Mouse (Mus musculus) limb, embryonic 13.5 days (tissue): ENCODE data around the gene Ptprt. TPM values are rescaled to one million over a fixed set of nuclear protein-coding genes. Genes with fewer than 3 reads are reported as not detected.

Experiments
- ATAC-seq: fragments of 200-750 bp; cut with Nextera tagmentation; 2 replicates; pipeline ENCODE4 v1.8.0; 2017; ENCODE audit warnings: low read depth, moderate number of reproducible peaks, moderate TSS enrichment; ENCODE audit not compliant: low FRiP score
- H3K27ac ChIP-seq: fragments of 300-500 bp; sonication (generic); 2 replicates; pipeline ENCODE4 v1.5.1; 2015; ENCODE audit warnings: inconsistent platforms, mild to moderate bottlenecking, moderate library complexity
- H3K27me3 ChIP-seq: fragments of 300-500 bp; sonication (generic); 2 replicates; pipeline ENCODE4 v1.6.1; 2015; ENCODE audit warnings: mild to moderate bottlenecking, inconsistent platforms
- H3K36me3 ChIP-seq: fragments of 300-500 bp; sonication (generic); 2 replicates; pipeline ENCODE4 v1.6.1; 2015; ENCODE audit warnings: inconsistent platforms, mild to moderate bottlenecking, moderate library complexity
- H3K4me1 ChIP-seq: fragments of 300-500 bp; sonication (generic); 2 replicates; pipeline ENCODE4 v1.6.1; 2015; ENCODE audit warnings: inconsistent platforms
- H3K4me2 ChIP-seq: fragments of 300-500 bp; sonication (generic); replicated peaks from 2 replicates; pipeline ENCODE4 v1.6.1; 2015; ENCODE audit warnings: inconsistent platforms, mild to moderate bottlenecking, moderate library complexity
- H3K4me3 ChIP-seq: fragments of 300-500 bp; sonication (generic); 2 replicates; pipeline ENCODE4 v1.5.1; 2015; ENCODE audit warnings: moderate library complexity, mild to moderate bottlenecking, inconsistent platforms
- H3K9ac ChIP-seq: fragments of 300-500 bp; sonication (generic); 2 replicates; pipeline ENCODE4 v1.6.1; 2015; ENCODE audit warnings: mild to moderate bottlenecking, inconsistent platforms
- H3K9me3 ChIP-seq: fragments of 300-500 bp; sonication (generic); 2 replicates; pipeline ENCODE4 v1.6.1; 2016; ENCODE audit warnings: inconsistent platforms
- WGBS: fragments of 180-500 bp; shearing (Covaris S2); methylation state at CpG from one replicate; pipeline ENCODE4 v1.1.7; 2015; 5-methylcytosine and 5-hydroxymethylcytosine counted together
- polyA plus RNA-seq: library from polyadenylated mRNA; unstranded; fragments of >200 nt; fragmentation: Nextera tagmentation; extraction: Ambion mirVana; gene quantifications from 2 replicates; pipeline ENCODE4 v1.2.1, GENCODE M21; 2015

The Ptprt gene
- polyA plus RNA-seq, 1 experiment from 2014 or later, result 2.6 TPM

DNA sequence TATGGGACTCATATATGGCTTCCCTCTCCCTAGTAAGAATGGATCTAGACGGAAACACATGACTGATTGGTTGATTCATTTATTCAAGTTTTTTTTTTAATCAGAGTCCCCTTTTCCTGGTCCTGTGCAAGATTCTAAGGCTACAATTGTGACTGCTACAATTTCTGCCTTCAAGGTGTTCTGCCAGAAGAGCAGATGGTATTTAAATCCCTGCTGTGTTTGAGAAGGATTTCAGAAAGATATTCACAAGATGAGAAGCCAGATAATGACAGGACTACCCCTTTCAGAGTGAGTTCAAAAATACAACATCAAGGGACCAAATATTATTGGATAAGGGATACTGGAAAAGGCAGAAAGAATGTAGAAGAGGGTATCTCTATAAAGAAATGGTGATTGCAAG lies 802.6 kb downstream of the Ptprt start:
- Histone ChIP-seq H3K4me2 (no peak overlapping the region), H3K27ac (no peak overlapping the region), H3K27me3 (no peaks in the 10 kb centered on the region), H3K9ac (no peak overlapping the region), H3K9me3 (no peaks in the 10 kb centered on the region), H3K4me1 (no peaks in the 10 kb centered on the region), H3K36me3 (no peaks in the 10 kb centered on the region), H3K4me3 (no peak overlapping the region)
- no peak for ATAC-seq
- WGBS, result 66% methylated on average over 1 of the region's 1 CpGs

DNA sequence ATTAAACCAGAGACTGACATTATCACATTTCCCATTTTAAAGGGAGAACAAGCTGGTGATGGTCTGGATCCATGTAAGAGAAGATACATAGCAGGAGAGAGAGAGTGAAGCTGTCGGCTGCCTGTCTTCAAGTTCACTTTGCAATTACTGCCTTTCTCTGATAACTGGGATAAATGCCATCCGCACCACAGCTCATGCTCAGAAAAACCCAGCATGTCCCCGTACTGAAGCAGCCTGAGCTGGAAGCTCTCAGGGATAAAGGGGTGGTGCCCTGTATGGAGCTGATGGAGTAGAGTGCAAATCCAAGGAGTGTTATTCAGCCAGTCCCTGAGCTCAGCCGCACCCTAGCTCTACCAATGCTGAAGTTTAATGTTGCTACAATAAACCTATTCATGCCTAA lies 825.9 kb downstream of the Ptprt start:
- Histone ChIP-seq H3K9me3 (no peaks in the 10 kb centered on the region), H3K27ac (no peak overlapping the region), H3K4me3 (no peak overlapping the region), H3K27me3 (no peaks in the 10 kb centered on the region), H3K4me2 (no peak overlapping the region), H3K4me1 (no peaks in the 10 kb centered on the region), H3K36me3 (no peaks in the 10 kb centered on the region), H3K9ac (no peak overlapping the region)
- WGBS, result 85% methylated on average over 4 of the region's 4 CpGs
- ATAC-seq, result no peak

DNA sequence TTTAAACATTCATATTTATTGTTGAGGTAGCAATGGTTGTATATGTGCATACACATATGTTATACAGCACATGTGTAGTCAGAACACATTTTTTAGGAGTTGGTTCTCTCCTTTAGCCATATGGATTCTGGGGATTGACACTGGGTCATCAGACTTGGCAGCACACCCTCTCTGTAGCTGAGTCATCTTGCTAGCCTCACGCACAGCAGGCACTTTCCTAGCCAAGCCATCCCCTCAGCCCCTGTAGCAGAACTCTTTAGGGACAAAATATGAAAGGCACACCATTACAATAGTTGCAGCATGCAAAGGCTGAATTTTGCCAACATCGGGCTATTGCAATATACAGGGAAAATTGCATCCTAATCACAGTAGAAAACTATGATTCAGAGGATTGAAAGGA lies 827.1 kb downstream of the Ptprt start:
- Histone ChIP-seq H3K4me1 (no peaks in the 10 kb centered on the region), H3K36me3 (no peaks in the 10 kb centered on the region), H3K9me3 (no peaks in the 10 kb centered on the region), H3K27me3 (no peaks in the 10 kb centered on the region), H3K9ac (no peak overlapping the region), H3K4me3 (no peak overlapping the region), H3K4me2 (no peak overlapping the region), H3K27ac (no peak overlapping the region)
- ATAC-seq, result no peak
- WGBS, result 82% methylated on average over 2 of the region's 2 CpGs

DNA sequence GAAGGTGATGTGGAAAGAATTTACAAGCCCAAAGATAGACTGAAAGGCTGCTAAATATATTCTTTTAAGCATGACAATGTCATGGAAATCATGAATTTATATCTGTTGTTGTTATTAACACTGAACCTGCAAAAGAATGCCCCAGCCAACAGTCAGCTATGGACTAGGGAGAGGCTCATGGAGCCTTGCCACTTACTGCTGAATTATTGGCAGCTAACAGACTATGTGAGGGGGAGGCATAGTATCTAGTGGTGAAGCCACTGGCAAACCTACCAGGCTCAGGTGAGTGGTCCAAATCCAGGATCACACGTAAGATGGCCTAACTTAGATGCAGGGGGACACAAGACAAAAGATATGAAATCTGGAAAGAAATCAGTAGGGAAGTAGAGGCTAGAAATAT lies 847.6 kb downstream of the Ptprt start:
- 91% methylated on average over 1 of the region's 1 CpGs for WGBS

DNA sequence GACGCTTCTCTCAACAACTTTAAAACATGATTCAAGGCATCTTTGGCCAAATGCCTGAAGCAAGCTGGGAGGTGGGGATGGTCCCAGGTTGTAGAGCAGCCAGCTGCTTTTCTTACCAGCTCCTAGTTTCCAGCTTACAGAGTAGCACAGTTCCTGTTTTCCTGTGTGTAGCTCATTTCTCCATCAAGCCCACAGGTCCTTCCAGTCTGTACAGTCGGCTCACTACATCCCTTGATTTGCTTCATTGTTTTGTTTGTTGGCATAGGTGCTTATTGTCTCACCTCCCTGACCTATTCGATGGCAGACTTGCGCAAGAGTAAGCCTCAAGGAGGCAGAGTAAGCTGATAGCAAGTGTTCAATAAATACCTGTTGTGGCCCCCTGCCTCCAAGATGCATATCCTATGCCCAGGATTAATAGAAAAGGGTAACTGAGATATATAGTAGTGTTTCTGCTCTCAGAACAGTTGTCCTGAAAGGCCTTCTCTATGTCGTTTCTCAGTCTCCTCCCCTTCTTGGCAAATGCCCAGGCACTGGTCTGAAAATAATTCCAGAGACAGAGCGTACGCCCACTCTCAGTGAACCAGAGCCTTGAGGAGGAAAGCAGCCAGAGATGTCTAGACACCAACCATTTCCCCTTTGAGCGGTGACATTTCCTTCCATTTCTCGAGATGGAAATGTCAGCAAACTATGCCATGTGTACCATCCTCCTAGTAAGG lies 852.7 kb downstream of the Ptprt start:
- Histone ChIP-seq H3K4me1 (peaks cover 7% of the 10 kb centered on the region), H3K36me3 (no peaks in the 10 kb centered on the region), H3K9ac (no peak overlapping the region), H3K27me3 (no peaks in the 10 kb centered on the region), H3K4me2 (no peak overlapping the region), H3K27ac (no peak overlapping the region), H3K9me3 (no peaks in the 10 kb centered on the region), H3K4me3 (no peak overlapping the region)
- WGBS, result 74% methylated on average over 9 of the region's 9 CpGs
- ATAC-seq, result no peak

More for the DNA sequence above, 847.6 kb downstream of the Ptprt start:
- no peak overlapping the region for H3K27ac ChIP-seq
- no peaks in the 10 kb centered on the region for H3K27me3 ChIP-seq
- peaks cover 3% of the 10 kb centered on the region for H3K4me1 ChIP-seq
- H3K4me3 ChIP-seq, result no peak overlapping the region
- no peak for ATAC-seq
- H3K4me2 ChIP-seq, result no peak overlapping the region
- H3K36me3 ChIP-seq, result no peaks in the 10 kb centered on the region
- no peak overlapping the region for H3K9ac ChIP-seq
- no peaks in the 10 kb centered on the region for H3K9me3 ChIP-seq

DNA sequence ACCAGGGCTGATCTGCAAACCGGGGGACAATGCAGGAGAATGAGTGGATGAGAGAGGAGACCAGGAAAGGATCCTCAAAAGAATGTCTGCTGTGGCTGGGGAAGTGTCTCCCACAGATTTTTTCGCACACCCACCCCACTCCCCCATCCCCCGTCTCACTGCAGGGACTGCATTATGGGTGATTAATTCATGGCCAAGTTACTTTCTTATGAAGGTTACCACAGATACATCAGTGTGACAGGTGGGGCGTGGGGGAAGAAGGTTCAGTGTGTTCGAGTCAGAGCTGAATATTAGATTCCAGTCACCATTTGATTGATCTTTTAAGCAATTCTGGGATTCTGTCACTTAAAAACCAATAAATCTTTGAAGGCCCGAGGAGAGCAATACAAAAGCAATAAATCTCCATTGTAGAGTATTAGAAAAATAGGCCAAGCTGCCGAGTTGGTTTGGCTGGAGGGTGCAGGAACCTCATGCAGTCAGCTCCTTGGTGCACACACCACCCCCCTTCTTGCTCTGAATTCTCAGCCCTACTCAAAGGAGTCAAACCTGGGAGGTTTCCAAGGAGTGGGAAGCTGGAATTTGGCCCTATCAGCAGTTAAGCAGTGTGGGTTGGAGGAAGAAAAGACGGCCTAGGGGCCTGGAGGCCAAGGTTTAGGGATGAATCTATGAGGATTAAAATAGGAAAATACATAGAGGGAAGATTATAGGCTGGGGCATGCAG lies 854.5 kb downstream of the Ptprt start:
- no peak for ATAC-seq
- no peak overlapping the region for H3K4me2 ChIP-seq
- H3K27me3 ChIP-seq, result no peaks in the 10 kb centered on the region
- H3K4me1 ChIP-seq, result peaks cover 7% of the 10 kb centered on the region
- H3K9me3 ChIP-seq, result no peaks in the 10 kb centered on the region
- no peak overlapping the region for H3K27ac ChIP-seq
- WGBS, result 49% methylated on average over 8 of the region's 8 CpGs
- H3K9ac ChIP-seq, result no peak overlapping the region
- H3K36me3 ChIP-seq, result no peaks in the 10 kb centered on the region
- no peak overlapping the region for H3K4me3 ChIP-seq

DNA sequence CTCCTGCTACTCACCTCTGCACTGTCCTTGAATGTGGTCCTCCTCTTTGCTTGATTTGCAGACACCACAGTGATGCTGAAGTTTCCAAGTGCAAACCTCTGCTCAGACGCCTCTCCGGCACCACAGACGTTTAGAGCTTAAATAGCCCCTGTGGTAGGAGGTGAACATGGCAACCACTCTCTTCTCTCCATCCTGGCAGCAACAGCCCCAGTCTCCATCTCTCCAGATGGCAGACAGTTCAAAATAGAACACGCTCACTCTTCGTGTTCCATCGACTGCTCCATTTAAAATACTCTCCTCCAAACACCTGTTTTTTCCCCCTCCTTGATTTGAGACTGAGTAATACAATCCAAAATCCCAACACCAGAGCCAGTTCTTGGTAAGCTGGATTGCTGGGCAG lies 861.0 kb downstream of the Ptprt start:
- no peaks in the 10 kb centered on the region for H3K36me3 ChIP-seq
- H3K9ac ChIP-seq, result no peak overlapping the region
- H3K27ac ChIP-seq, result no peak overlapping the region
- 78% methylated on average over 6 of the region's 6 CpGs for WGBS
- H3K9me3 ChIP-seq, result no peaks in the 10 kb centered on the region
- peaks cover 5% of the 10 kb centered on the region; the same call in 1 of the 2 replicates for H3K27me3 ChIP-seq
- ATAC-seq, result no peak
- H3K4me1 ChIP-seq, result peaks cover 17% of the 10 kb centered on the region
- no peak overlapping the region for H3K4me3 ChIP-seq
- H3K4me2 ChIP-seq, result no peak overlapping the region

DNA sequence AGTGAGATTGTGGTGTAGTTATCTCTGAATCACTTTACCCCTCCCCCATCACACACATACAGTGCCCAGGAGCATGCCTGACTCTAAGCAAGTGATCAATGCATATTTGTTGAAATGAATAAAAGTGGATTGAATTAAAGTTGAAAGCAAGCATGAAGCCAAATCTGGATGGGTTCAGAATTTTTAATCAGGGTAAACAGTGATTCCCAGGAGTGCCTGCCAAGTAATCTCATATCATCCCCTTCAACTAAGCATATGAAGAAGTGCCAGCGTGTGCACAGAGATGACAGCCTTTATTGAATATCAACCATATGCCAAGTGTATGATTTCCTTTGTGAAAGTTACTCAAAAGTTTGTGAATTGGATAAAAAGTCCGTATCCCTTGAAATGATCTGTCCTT lies 893.4 kb downstream of the Ptprt start:
- Histone ChIP-seq H3K27ac (no peak overlapping the region), H3K9me3 (no peaks in the 10 kb centered on the region), H3K36me3 (no peaks in the 10 kb centered on the region), H3K4me3 (no peak overlapping the region), H3K27me3 (no peaks in the 10 kb centered on the region), H3K4me1 (no peaks in the 10 kb centered on the region), H3K9ac (no peak overlapping the region), H3K4me2 (no peak overlapping the region)
- ATAC-seq, result no peak
- 85% methylated on average over 2 of the region's 2 CpGs for WGBS

DNA sequence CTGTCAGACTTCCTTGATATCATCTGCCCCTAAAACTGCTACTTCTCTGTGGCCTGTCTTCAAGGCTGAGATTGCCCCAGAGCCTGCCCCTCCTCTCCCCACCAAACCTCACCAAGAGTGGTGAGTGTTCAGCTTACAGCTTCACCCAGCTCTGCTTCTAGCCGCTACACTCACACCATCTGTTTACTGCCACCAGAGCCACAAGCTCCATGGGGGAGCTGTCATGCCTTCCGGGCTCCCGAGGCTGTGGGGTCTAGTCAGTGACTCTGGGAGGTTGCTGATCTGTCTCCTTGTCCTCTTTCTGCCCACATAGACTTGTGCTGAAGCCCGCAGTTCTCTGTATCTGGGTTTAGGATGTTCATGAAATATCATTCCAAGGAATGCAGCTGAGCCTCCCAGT lies 947.9 kb downstream of the Ptprt start:
- 31% methylated on average over 4 of the region's 4 CpGs for WGBS
- no peak overlapping the region for H3K4me3 ChIP-seq
- H3K36me3 ChIP-seq, result no peaks in the 10 kb centered on the region
- H3K9me3 ChIP-seq, result no peaks in the 10 kb centered on the region
- H3K27me3 ChIP-seq, result no peaks in the 10 kb centered on the region
- no peak overlapping the region for H3K4me2 ChIP-seq
- H3K4me1 ChIP-seq, result peaks cover 10% of the 10 kb centered on the region; the same call in 1 of the 2 replicates
- ATAC-seq, result no peak
- H3K27ac ChIP-seq, result no peak overlapping the region
- no peak overlapping the region for H3K9ac ChIP-seq

DNA sequence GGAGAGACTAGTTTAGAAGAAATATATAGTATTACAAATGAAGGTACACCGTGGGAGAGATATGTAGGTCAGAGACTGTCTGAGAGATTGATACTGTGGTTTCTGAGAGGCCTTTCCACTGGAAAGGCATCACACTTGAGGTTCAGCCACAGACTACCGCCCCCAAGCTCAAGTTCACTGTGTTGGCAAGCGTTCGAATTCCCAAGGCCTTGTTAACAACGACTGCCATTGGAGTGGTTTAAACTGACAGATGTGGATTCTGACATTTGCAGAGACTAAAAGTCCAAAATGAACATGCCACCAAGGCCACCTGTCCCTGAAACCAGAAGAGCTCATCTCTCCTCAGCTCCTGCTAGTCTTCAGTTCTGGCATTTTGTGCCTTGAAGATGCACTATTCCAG lies 951.6 kb downstream of the Ptprt start:
- Histone ChIP-seq H3K27me3 (no peaks in the 10 kb centered on the region), H3K4me1 (peaks cover 10% of the 10 kb centered on the region; the same call in 1 of the 2 replicates), H3K4me3 (no peak overlapping the region), H3K9ac (no peak overlapping the region), H3K36me3 (no peaks in the 10 kb centered on the region), H3K9me3 (no peaks in the 10 kb centered on the region), H3K27ac (no peak overlapping the region), H3K4me2 (no peak overlapping the region)
- WGBS, result 71% methylated on average over 5 of the region's 5 CpGs
- no peak for ATAC-seq

DNA sequence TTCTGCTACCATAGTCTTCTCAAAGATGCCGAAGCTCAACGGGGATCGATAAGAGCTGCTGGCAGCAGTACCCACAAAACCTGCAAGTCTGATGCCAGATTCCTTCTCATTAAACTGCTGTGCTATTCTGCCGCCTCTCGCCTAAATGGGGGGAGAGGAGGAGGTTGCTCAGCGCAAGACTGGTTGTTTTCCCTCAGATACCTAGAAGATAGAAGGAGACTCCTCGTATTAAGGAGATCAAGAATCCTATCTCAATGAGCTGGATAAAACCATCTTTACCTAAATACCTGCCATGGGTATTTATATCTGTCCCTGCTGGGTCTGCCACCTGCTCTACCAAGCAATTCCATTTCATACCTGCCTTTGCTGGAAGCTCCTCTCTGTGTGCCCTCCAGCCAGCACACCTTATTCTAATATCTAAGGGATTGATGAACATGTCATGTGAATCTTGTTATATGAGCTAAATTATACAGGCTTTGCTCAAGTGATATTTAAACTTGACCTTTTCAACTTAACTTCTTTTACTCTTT lies 954.5 kb downstream of the Ptprt start:
- 86% methylated on average over 7 of the region's 7 CpGs for WGBS

DNA sequence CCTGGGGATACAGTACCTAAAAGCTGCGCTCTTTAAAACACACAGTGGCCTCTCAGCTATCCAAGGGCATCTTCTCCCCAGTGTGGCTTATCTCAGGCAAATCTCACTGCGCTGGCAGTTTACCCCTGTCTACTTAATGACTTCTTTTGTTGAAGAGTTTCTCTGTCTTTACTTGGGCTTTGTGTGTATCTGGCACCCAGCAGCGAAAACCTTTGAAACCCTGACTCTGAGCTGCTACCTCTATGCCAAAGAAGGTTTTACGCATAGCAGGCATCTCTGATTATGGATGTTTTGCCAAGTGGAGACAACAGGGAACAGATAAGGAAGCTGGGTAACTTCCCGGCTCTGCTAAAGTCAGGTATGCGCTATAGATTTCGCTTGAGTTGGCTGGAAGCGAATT lies 956.1 kb downstream of the Ptprt start:
- no peak overlapping the region for H3K4me2 ChIP-seq
- 62% methylated on average over 8 of the region's 8 CpGs for WGBS
- peaks cover 10% of the 10 kb centered on the region; the same call in 1 of the 2 replicates for H3K4me1 ChIP-seq
- no peak overlapping the region for H3K9ac ChIP-seq
- no peaks in the 10 kb centered on the region for H3K9me3 ChIP-seq
- no peak overlapping the region for H3K4me3 ChIP-seq
- ATAC-seq, result no peak
- H3K36me3 ChIP-seq, result no peaks in the 10 kb centered on the region
- H3K27me3 ChIP-seq, result no peaks in the 10 kb centered on the region
- H3K27ac ChIP-seq, result no peak overlapping the region

More for the DNA sequence above, 954.5 kb downstream of the Ptprt start:
- Histone ChIP-seq H3K27ac (no peak overlapping the region), H3K9me3 (no peaks in the 10 kb centered on the region), H3K36me3 (no peaks in the 10 kb centered on the region), H3K4me1 (peaks cover 10% of the 10 kb centered on the region; the same call in 1 of the 2 replicates), H3K9ac (no peak overlapping the region), H3K27me3 (no peaks in the 10 kb centered on the region), H3K4me2 (no peak overlapping the region), H3K4me3 (no peak overlapping the region)
- ATAC-seq, result no peak
